Mouse (Mus musculus): ENCODE data around the gene Efna4. TPM values are rescaled to one million over a fixed set of nuclear protein-coding genes. Genes with fewer than 3 reads are reported as not detected.

Efna4 gene
- total RNA-seq, 2 experiments from 2014 or later, result 1.9 to 2.2 TPM

DNA sequence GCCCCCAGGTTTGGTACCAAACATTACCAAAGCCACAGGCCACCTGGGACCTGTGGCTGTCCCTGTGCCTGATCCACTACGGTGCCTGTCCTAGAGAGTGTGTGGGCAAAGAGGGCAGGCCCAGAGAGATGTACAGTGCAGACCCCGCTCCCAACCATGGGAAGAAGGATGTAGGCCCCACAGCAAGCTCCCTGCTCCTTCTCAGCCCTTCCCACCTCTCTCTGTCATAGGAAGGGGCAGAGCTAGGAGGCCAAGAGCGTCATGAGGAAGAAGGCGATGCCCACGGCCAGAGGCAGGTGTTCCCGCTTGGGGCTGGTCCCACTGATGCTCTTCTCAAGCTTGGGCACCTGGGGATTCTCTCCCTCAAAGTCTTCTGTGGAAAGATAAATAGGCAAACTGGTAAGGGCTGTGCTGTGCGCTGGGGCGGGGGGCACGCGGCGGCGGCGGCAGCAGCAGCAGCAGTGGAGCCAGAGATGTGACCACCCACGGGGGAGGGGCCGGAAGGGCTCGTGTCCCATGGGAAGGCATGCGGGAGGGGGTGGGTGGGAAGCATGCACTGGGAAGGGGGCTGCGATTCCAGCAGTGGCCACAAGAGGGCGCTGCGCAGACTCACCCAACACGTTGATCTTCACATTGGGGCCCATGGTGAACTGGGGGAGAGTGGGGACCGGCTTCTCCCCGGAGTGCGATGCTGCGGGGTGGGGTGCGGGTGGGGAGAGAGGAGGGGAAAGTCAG, 22.5 kb downstream of the Efna4 start:
- DNase-seq, result peak; percentile 78 to 91
- intact Hi-C loops (cut with DNase I), result no loop called here

DNA sequence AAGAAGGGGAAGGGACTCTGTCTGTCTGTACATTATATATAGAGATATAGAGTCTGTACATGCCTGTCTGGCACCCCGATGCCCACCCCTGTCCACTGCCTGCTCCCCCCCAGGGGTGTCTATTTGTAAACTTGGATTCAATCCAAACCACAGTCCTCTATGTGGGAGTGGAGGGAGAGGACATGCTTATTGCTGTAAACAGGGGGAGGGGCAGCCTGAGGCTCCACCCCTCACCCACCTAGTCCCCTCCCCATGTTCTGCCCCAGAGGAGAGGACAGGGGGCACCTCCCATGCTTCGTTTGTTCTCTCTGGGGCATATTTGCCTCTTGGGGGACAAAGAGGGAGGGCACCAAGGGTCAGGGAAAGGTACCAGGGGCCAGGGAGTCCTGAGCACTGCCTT, 23.0 kb downstream of the Efna4 start:
- DNase-seq, result no peak
- intact Hi-C loops (cut with DNase I), result no loop called here

DNA sequence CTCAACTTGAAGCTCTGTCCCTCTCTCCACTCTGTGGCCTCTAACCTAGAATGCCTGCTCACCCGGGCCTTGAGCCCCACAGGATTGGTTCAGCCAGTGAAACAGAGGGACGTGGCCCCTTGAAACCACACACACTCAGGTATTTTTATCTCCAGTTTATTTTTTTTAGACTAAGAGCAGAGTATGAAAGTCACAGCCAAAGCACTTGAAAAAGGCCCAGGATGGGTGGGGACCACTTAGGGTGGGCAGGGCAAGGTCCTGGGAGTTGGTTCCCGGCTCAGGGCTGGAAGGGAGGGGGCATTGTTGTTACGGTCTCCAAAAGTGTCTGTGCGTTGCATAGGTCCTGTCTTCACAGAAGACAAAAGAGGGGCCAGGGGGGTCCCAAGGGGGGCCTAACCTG, 23.5 kb downstream of the Efna4 start:
- intact Hi-C loops (cut with DNase I), result no loop called here
- no peak for DNase-seq

DNA sequence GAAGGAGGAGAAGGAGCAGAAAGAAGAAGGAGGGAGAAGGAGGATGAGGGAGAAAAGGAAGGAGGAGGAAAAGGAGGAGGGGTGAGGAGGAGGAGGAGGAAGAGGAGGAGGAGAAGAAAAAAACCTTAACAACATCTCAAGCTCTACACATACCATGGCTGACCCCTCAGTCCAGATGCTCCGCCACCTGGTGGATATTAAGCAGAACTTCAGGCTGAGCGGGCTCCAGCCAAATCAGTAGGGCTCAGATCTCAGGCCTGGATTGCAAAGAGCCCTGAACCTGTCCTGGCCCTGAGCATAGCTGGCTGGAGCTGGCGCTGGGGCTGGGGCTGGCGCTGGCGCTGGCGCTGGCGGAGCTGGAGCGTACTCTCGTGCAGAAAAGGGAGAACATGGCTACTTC, 29.7 kb downstream of the Efna4 start:
- peak; percentile 73 to 78 for DNase-seq
- intact Hi-C loops (cut with DNase I), result loop anchor here (1.0 to 10.0 kb wide), 3 partner anchors 25 to 203 kb away; partner anchors contain the start of genes Fdps and Gm43738

DNA sequence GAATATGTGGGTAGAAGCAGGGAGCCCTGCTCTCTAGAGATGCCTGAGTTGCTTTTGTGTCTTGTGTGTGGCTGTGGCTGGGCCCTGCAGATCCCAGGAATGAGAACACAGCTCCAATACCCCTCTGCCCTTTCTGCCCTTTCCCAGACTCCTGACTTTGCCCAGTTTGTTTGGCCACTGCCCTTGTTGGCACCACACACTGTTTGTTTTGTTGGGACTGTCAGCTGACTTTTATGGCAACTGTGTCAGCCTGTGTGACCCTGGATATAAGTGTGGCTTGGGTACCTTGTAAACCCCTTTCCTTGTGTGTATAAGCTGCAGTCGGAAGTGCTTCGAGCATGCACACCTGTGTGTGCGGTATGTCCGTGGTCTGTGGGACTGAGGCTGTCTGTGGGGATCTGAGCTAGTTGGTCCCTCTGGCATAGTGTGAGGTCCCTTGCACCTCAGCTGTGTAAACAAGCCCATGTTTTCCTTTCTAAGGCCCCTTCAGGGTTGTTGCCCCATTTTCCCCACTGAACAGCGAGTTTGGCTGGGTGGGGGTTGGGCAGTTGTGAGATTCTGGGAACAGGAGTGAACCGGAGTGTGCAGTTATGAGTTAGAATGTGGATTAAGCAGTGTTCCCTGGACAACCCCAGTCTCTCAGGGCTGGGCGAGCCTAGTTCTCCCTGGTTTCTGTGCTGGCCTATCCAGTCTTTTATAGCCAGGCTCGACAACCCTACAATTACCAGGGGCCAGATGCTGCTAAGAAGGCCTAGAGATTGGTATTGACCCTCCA, 32.1 kb downstream of the Efna4 start:
- intact Hi-C loops (cut with DNase I), result loop anchor here (10.0 kb wide), 1 partner anchor 201 kb away; the partner anchor contains the start of genes Fdps and Gm43738
- DNase-seq, result no peak

DNA sequence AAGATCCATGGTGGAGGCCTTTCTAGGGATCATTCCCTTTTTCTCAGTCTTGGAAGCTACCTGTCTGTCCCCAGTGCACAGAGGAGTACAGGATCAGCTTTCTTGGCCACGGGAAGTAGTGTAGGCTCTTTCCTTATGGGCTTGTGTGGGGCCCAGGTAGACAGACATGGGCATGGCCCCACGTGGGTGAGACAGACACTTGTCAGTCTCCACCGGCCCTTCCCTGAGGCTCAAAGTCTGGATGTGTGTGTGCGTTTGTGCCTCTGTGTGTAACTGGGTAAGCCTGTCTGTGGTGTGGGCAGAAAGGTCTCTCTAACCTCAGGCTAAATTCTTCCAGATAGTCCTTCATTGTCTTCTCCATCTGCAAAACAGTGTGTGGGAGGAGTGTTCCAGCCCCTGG, 32.7 kb downstream of the Efna4 start:
- no peak for DNase-seq
- intact Hi-C loops (cut with DNase I), result loop anchor here (10.0 kb wide), 1 partner anchor 200 kb away; the partner anchor contains the start of genes Fdps and Gm43738

DNA sequence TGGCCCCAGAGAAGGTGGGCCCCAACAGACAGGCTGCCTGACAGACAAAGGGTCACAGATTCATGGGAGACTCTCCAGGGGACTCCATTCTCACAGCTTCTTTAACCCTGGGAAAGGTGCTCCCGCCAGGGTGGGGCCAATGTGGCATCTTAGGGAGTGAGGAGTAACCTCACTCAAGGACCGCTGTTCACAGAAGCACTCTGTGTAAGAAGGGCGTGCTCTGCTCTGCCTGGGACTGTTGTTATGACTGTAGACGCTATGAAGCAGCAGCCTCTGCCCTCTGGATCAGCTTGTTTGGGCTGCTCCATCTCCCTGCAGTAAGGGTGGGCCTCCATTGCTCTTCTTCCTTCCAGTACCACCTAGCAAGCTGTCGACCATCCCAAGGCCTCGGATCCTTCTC, 33.4 kb downstream of the Efna4 start:
- intact Hi-C loops (cut with DNase I), result loop anchor here (10.0 kb wide), 1 partner anchor 200 kb away; the partner anchor contains the start of genes Fdps and Gm43738
- DNase-seq, result no peak

DNA sequence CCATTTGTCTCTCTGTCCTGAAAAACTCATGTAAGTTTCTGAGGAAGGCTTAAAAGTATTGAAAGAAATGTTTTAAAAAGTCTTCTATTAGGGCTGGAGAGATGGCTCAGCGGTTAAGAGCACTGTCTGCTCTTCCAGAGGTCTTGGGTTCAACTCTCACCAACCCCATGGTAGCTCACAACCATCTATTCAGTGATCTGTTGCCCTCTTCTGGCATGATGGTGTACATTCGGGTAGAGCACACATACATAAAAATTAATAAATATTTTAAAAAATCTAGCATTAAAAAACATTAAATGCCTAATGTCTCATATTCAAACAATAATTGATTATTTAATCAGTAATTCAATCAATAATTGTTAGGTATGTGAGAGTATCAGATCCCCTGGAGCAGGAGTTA, 37.3 kb downstream of the Efna4 start:
- intact Hi-C loops (cut with DNase I), result loop anchor here (10.0 kb wide), 1 partner anchor 196 kb away; the partner anchor contains the start of genes Fdps and Gm43738
- no peak for DNase-seq

DNA sequence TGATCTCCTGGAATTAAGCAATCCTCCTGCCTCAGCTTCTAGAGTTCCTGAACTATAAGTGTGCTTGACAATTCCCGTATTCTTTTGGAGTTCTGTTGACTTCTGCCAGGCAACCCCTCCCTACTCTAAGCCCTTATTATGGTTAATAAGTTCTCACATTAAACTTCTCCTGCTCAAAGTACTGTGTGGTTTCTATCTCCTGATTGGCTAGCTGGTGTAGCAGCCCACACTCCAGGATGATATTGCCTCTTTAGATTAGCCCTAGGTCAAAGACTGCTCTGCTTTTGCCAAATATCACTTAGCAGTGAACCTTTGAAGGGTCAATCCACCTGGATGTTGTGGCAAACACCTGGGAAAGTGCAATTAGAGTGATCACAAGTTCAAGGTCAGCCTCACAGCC, 37.8 kb downstream of the Efna4 start:
- intact Hi-C loops (cut with DNase I), result loop anchor here (10.0 kb wide), 1 partner anchor 195 kb away; the partner anchor contains the start of genes Fdps and Gm43738

DNA sequence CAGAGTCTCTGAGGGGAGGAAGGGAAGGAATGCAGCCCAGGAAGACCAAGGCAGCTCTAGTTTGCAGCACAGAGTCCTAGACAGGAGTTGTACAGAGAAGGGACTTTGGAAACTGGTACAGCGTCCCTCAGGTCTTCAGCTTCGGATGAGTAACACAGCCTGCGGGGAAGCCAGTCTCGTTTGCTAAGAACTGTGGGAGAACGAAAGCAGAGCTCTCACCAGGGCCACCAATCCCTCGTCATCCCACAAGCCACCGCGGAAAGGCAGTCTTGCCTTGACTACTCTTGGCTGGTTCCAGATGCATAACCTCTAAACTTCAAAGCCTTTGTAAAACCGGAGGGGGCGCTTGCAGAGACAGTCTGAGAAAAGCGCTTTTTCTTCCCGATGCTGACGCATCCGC, 38.3 kb downstream of the Efna4 start:
- DNase-seq, result peak in 1 of 2 experiments; percentile 48
- intact Hi-C loops (cut with DNase I), result no loop called here

More for the DNA sequence above, 37.8 kb downstream of the Efna4 start:
- DNase-seq, result no peak

DNA sequence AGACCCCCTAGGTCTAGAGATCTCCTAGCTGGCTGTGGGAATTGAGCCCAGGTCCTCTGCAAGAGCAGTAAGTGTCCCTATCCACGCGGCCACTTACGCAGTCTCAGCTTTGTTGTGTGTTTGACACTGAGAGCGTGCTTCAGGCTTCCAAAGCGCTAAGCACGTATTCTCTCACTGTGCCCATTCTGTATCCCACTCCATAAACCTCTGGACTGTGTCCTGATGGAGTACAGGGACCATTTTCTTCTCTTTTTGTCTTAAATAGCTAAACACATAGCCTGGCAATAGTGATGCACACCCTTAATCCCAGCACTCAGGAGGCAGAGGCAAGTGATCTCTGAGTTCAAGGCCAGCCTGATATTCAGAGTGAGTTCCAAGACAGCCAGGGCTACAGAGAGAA, 38.9 kb downstream of the Efna4 start:
- DNase-seq, result no peak
- intact Hi-C loops (cut with DNase I), result no loop called here

DNA sequence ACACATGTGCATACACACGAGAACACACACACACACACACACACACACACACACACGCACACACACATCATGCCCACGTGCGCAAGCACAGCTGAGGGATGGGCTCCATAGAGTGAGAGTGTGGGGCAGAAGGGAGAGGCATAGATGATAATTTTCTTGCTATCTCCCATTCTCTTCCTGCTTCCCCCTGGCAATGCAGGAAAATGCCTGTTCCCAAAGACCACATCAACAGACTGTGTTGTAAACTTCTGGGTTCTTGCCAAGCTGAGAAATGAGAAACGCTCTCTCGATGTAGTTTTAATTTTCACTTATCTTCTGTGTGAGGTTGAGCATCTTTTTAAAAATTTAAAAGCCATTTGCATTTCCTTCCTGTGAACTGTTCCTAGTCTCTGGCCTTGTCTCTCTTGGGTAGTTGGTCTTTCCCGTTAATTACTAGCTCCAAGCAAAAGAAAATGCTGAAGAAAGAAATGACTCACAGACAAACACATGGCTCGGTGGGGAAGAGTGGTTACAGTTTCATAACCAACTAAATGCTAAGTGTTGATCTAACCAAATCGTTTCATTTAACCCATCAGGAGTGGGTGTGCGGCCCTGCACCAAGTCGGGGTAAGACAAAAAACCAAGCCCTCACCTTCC, 40.9 kb downstream of the Efna4 start:
- intact Hi-C loops (cut with DNase I), result no loop called here
- no peak for DNase-seq

DNA sequence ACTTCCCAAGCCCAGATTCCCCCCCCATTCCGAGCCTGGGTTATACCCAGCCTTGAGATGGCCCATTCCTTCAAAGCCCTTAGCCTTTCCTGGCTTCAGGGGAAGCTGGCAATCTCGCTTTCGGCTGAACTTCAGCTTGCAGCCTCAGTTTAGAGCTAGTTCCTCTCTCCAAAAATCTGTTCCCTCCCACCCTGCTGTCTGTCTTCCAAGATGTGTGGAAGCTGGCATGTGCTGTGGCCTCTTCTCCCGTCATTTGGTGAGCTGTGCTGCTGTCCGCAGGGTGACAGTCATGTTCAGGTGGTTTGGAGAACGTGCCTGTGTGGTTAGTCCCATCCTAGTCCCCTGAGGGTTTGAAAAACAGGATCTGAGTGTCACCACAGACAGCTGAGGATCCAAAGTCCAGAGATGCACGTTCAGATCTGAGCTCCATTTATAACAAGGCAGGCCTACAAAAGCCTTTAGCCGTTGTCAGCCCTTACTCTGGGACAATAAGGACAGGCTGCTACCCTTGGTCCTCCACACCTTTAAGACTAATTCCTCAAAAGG, 42.1 kb downstream of the Efna4 start:
- DNase-seq, result no peak
- intact Hi-C loops (cut with DNase I), result no loop called here

DNA sequence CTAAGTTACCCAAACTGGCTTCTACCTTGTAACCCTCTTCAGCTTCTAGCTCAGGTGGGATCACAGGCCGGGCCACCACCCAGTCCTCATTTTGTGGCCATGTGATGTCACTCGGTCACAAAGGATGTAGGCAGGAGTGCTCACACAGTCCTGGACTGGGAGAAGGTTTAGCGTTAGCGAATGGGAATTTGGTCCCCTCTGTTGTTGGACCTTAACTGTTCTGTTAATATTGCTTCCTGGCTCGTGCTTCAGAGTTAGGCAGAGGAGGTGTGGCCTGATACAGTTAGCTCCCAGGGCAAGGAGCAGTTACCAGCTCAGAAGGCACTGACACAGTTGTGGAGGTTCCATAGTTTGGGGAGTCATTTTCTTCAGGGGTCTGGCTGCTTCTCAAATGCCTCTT, 43.6 kb downstream of the Efna4 start:
- DNase-seq, result no peak
- intact Hi-C loops (cut with DNase I), result no loop called here

DNA sequence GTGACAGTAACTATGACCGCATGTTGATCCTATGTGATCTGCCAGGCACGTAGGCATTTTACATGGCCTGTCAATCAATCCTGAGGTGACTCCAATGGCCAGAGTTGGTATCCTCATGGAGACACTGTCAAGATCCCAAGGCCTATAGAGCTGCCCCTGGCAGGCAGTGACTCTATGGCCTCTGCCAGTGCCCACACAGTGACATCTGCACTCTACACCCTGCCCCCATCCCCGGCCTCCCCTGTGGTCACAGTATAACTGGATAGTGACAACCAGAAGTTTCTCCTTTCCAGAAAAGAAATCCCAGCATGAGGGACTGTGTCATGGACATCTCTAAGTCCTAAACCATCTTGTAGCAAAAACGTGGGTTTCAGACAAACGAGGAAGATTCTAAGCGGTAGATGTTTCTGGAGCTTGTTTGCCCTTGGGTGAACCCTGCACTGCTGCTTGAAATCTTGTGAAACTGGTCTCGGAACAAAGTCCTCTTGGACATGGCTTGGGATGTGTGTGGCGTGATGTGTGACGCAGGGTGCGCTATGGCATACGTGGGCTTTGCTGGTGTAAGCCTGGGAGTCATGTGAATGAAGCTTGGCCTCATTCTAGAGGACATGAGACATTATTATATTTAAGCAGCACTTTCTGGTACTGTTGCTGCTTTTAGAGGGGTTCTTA, 44.4 kb downstream of the Efna4 start:
- no peak for DNase-seq
- intact Hi-C loops (cut with DNase I), result no loop called here

DNA sequence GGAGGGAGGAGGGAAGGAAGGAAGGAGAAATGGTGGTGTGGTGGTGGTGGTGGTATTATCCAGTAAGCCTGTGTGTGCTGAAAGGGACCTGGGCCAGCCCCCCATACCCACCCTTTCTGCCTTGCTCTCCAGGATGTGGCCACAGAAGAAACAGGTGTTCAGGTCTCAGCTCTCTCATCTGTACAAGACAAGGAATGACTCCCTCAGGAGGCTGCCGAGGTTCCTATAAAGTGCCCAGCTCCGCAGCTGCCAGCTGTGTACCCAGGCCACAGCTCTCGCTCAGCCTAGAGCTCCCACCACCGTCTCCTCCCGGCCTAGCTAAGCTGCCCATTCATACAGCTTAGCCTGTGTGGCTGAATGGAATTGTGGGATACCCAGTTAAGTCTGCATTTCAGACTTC, 45.5 kb downstream of the Efna4 start:
- intact Hi-C loops (cut with DNase I), result no loop called here
- DNase-seq, result no peak

DNA sequence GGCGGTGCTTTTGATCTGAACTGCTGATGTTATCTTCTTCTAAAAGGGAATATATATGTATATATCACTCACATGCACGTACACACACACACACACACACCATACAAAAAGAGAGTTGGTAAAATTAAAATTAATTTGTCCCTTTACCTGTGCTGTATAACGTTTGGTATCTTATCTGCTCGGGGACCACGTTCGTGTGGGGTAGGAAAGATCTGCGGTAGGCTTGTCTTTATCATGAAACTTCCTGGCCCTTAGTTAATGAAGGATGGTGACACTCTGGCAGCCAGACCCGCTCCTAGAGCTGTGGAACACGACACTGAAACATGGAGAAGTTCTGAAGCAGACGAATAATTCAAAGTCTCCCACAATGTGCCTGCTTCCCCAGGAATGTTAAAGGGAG, 46.0 kb downstream of the Efna4 start:
- intact Hi-C loops (cut with DNase I), result no loop called here
- DNase-seq, result no peak

DNA sequence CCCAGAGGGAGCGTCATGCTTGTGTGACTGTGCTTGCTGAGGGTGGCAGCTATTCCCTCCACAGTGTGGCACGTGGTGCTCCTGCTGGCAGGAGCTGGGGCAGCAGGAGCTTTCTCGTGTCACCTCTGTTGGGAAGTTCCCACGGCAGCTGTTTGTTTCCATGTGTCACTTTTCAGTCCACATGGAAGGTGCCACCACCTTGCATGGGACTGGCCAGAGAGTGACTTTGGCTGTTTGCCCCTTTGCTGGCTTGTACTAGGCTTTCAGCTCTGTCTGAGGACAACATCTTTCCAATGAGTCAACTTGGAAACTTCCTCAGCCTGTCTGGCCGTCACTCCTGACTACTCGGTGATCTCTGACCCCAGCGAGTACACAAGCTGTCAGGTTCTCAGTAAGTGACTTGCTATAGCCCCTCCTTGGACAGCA, 49.3 kb downstream of the Efna4 start:
- intact Hi-C loops (cut with DNase I), result no loop called here
- DNase-seq, result peak; percentile 24 to 42

DNA sequence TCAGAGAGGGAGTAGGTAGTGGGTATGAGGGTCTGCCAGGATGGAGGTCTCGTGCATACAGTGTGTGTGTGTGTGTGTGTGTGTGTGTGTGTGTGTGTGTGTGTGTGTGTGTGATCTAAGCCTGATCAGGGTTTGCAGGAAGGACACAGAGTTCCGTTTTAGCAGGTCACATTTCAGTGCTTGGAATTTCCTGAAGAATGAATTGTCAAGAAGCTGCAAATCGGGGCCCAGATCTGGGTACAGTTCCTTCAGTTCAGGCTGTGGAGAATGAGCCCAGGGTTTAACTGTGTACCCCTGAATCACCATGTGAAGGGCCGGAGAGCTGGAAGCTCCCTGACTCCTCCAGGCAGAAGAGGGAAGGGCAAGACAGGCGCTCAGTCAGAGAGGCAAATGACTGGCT, 50.5 kb downstream of the Efna4 start:
- DNase-seq, result no peak
- intact Hi-C loops (cut with DNase I), result no loop called here

DNA sequence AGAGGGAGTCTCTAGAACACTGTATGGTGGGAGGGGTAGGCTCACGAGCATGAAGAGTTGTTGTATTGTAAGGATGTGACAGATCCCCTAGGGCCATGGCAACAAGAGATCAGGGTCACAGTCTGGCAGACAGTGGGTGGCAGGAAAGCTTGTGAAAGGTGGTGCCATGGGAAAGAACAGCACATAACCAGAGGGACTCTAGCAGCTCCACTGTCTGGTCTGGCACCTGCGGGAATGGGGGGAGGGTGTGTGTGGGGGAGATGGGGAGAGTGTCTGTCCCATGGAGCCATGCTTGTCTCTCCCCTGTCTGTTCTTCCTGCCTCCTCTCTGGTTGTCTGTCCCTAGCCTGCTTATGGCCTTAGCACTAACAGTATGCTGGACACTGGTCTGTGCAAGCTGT, 52.3 kb downstream of the Efna4 start:
- no peak for DNase-seq
- intact Hi-C loops (cut with DNase I), result no loop called here
